Mouse (Mus musculus) heart, postnatal 36 days (tissue): ENCODE measurements around the gene Cadm2. TPM values are rescaled to one million over a fixed set of nuclear protein-coding genes. Genes with fewer than 3 reads are reported as not detected.

ENCODE experiments used
- DNase-seq, 2 experiments: peaks; one replicate each; pipeline ENCODE4 v3.0.0; 2021 to 2022
- intact Hi-C: fragments of 180-260 bp; cut with DNase I; formaldehyde crosslinking; loops from one replicate; pipeline ENCODE4 v1.15.1; 2025
- total RNA-seq, 2 experiments: library from RNA; stranded (reverse); gene quantifications; 2 replicates each; pipeline ENCODE4 v1.2.3; 2021

Cadm2 gene
- total RNA-seq, 2 experiments from 2014 or later, result 0.22 to 0.60 TPM

- no peak for DNase-seq
- intact Hi-C loops, result no loop called here
These were observed 437.8 kb downstream of the Cadm2 start for GRCm38 (mm10) chr16:67182958-67183357.

GRCm38 (mm10) chr16:67175386-67175785 lies 445.3 kb downstream of the Cadm2 start:
- intact Hi-C loops, result no loop called here
- no peak for DNase-seq

- DNase-seq, result no peak
- intact Hi-C loops, result no loop called here
These were observed 458.4 kb downstream of the Cadm2 start for GRCm38 (mm10) chr16:67162211-67162790.

GRCm38 (mm10) chr16:67124811-67125210 lies 495.9 kb downstream of the Cadm2 start:
- intact Hi-C loops, result no loop called here
- no peak for DNase-seq

- intact Hi-C loops, result no loop called here
- no peak for DNase-seq
These were observed 498.2 kb downstream of the Cadm2 start for GRCm38 (mm10) chr16:67122532-67122931.

- DNase-seq, result no peak
- intact Hi-C loops, result no loop called here
These were observed 498.9 kb downstream of the Cadm2 start for GRCm38 (mm10) chr16:67121781-67122180.

GRCm38 (mm10) chr16:67106478-67107061 lies 514.1 kb downstream of the Cadm2 start:
- DNase-seq, result no peak
- intact Hi-C loops, result no loop called here

GRCm38 (mm10) chr16:67096706-67097105 lies 524.0 kb downstream of the Cadm2 start:
- intact Hi-C loops, result no loop called here
- no peak for DNase-seq

- no peak for DNase-seq
- intact Hi-C loops, result no loop called here
These were observed 524.8 kb downstream of the Cadm2 start for GRCm38 (mm10) chr16:67095916-67096315.

- intact Hi-C loops, result no loop called here
- no peak for DNase-seq
These were observed 531.0 kb downstream of the Cadm2 start for GRCm38 (mm10) chr16:67089747-67090146.

- intact Hi-C loops, result no loop called here
- DNase-seq, result no peak
These were observed 541.4 kb downstream of the Cadm2 start for GRCm38 (mm10) chr16:67079318-67079717.

GRCm38 (mm10) chr16:67076169-67076895 lies 544.4 kb downstream of the Cadm2 start:
- DNase-seq, result no peak
- intact Hi-C loops, result no loop called here

- DNase-seq, result no peak
- intact Hi-C loops, result no loop called here
These were observed 552.2 kb downstream of the Cadm2 start for GRCm38 (mm10) chr16:67068461-67068860.

GRCm38 (mm10) chr16:67030918-67031317 lies 589.8 kb downstream of the Cadm2 start:
- intact Hi-C loops, result no loop called here
- no peak for DNase-seq

- no peak for DNase-seq
- intact Hi-C loops, result no loop called here
These were observed 600.9 kb downstream of the Cadm2 start for GRCm38 (mm10) chr16:67019856-67020255.

- intact Hi-C loops, result no loop called here
- DNase-seq, result no peak
These were observed 603.0 kb downstream of the Cadm2 start for GRCm38 (mm10) chr16:67017710-67018109.

- intact Hi-C loops, result no loop called here
- no peak for DNase-seq
These were observed 617.5 kb downstream of the Cadm2 start for GRCm38 (mm10) chr16:67003161-67003560.

- intact Hi-C loops, result no loop called here
- DNase-seq, result no peak
These were observed 619.0 kb downstream of the Cadm2 start for GRCm38 (mm10) chr16:67001707-67002106.

- intact Hi-C loops, result no loop called here
- no peak for DNase-seq
These were observed 623.2 kb downstream of the Cadm2 start for GRCm38 (mm10) chr16:66997461-66997860.

GRCm38 (mm10) chr16:66987741-66988140 lies 633.0 kb downstream of the Cadm2 start:
- intact Hi-C loops, result no loop called here
- DNase-seq, result no peak

- intact Hi-C loops, result no loop called here
- DNase-seq, result no peak
These were observed 633.8 kb downstream of the Cadm2 start for GRCm38 (mm10) chr16:66986879-66987278.

GRCm38 (mm10) chr16:66970912-66971311 lies 649.8 kb downstream of the Cadm2 start:
- intact Hi-C loops, result no loop called here
- DNase-seq, result no peak
